Mouse (Mus musculus): ENCODE measurements around the gene Oxct1.

DNA sequence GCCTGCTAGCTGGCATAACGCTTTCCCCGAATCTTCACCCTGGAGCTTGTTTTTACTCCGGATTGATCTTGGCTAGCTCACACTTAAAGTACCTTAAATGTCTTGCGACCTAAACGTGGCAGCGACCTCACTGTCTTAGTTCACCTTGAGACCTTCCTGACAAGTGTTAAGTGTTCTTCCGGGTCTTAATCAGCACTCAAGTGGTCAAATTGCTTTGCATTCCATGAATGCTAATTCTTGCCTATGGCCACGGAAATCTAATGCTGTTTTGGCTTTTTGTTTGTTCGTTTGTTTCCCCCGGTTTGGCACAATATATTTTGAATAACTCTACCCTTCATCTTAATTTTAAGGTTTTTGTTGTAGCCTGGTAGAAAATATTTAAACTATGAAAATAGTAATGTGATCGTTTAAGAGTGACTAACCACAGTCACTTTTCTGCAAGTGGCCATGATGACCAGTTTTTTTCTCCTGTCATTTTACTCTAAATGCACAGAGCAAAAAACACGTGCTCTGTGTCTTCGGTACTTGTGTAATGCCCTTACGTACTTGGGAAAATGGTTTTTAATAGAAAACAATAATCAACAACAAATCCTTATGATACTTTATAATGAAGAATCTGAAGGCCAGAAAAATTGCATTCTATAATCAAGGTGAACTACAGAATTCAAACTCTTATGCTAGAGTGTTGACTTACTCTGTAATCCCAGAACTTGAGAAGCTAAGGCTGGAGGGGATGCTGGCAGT is 29.7 kb upstream of the Oxct1 start:
- TF ChIP-seq CTCF (IDR thresholded peaks at IDR 0.05; ENCODE audit: low read depth): no peak
- TF ChIP-seq EP300 (IDR thresholded peaks at IDR 0.05; ENCODE audit: low read depth): no peak
